Mouse (Mus musculus): ENCODE results near the gene Aspscr1.

- TF ChIP-seq CTCF (IDR thresholded peaks at IDR 0.05; ENCODE audit: borderline replicate concordance, extremely low read depth, insufficient read depth, insufficient read length) (no peak), POLR2A (IDR thresholded peaks at IDR 0.05; ENCODE audit: borderline replicate concordance, extremely low read depth, insufficient read depth, insufficient read length, poor library complexity, severe bottlenecking) (no peak)
Observed at GRCm38 (mm10) chr11:120727564-120727963, 54.8 kb downstream of the Aspscr1 start.

Data from brain, embryonic 14.5 days (tissue).